Mouse (Mus musculus) bone marrow macrophage, adult 2 months (primary cell): ENCODE data around the gene Tnni3k. TPM values are rescaled to one million over a fixed set of nuclear protein-coding genes. Genes with fewer than 3 reads are reported as not detected.
A peak's percentile ranks its signal among the peaks of the same experiment; 100 is the strongest.

Experiments
- H3K27ac ChIP-seq: 2 replicates; pipeline ENCODE4 v1.5.1; 2012; ENCODE audit warnings: low read depth, low read length; ENCODE audit not compliant: insufficient read depth
- H3K4me1 ChIP-seq: 2 replicates; pipeline ENCODE4 v1.6.1; 2012; ENCODE audit warnings: low read length; ENCODE audit not compliant: control insufficient read depth, insufficient read depth
- H3K4me3 ChIP-seq: 2 replicates; pipeline ENCODE4 v1.5.1; 2012; ENCODE audit warnings: mild to moderate bottlenecking, low read length, moderate library complexity; ENCODE audit not compliant: insufficient read depth
- CTCF ChIP-seq: IDR thresholded peaks from 2 replicates; pipeline ENCODE4 v1.5.1; 2012; ENCODE audit warnings: low read depth, mild to moderate bottlenecking, low read length, moderate library complexity
- POLR2A ChIP-seq: IDR thresholded peaks from 2 replicates; pipeline ENCODE4 v1.6.1; 2012; ENCODE audit warnings: mild to moderate bottlenecking, low read depth, low read length, borderline replicate concordance
- polyA plus RNA-seq: library from polyadenylated mRNA; stranded (reverse); fragments of >200 nt; gene quantifications from 2 replicates; pipeline ENCODE4 v1.2.4, GENCODE M21; 2012; ENCODE audit not compliant: missing spikeins, insufficient read depth, insufficient read length

The Tnni3k gene
- not detected in 2 replicates for polyA plus RNA-seq

DNA sequence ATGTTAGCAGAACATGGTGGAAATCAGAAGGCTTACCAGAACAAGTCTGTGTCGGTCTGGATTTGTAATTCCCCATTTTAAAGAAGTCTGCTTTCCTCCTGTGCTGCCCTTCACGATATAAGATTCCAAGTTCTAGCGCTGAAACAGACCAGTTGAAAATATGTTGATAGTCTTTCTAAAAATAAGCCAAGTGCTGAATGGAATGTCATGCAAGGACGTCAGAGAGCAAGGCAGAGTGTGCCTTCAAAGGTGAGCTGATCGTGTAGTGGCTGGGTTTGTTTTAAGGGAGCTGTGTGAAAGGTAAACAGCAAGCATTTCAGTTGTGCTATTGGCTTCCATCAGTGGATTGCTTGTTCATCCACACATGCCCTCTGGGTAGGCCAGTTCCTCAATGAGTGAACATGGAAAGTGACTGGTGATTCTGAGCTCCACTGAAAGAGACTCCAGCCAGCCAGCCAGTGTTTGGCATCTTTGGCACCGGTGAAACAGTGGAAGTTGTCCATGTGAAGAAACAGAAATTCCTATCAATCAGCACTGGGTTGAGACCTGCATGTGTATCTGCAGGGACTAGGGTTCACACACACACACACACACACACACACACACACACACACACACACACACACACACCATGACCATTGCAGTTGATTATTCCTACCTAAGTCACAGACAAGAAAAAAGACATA is at the start of gene Tnni3k:
Gene Tnni3k, minus strand, starts transcription at position 177 of the 686 bp plus-strand sequence.
- TF ChIP-seq CTCF (no peak), POLR2A (no peak)
- H3K4me1 ChIP-seq: peaks cover 43% of the 10 kb centered on the region
- no peak within 1 kb of the TSS for H3K4me3 ChIP-seq
- peak within 1 kb of the TSS; percentile 91 for H3K27ac ChIP-seq

DNA sequence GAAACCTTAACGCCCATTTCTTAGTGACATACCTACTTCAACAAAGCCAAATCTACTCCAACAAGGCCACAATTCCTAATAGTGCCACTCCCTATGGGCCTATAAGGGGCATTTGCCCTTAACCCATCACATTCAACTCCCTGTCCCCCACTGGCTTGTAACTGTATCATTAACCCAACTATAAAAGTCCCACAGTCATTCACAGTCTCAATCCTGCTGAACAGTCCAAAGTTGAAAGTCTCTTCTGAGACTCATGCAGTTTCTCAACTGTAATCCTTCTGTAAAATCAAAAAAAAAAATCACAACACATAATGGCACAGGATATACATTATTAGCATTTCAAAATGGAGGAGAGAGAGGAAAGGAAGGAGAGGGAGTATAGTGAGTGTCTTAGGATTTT is 44.1 kb upstream of the Tnni3k start:
- H3K4me1 ChIP-seq: no peaks in the 10 kb centered on the region
- no peak for TF ChIP-seq POLR2A
- no peak for TF ChIP-seq CTCF
- H3K27ac ChIP-seq: no peak overlapping the region
- no peak overlapping the region for H3K4me3 ChIP-seq

DNA sequence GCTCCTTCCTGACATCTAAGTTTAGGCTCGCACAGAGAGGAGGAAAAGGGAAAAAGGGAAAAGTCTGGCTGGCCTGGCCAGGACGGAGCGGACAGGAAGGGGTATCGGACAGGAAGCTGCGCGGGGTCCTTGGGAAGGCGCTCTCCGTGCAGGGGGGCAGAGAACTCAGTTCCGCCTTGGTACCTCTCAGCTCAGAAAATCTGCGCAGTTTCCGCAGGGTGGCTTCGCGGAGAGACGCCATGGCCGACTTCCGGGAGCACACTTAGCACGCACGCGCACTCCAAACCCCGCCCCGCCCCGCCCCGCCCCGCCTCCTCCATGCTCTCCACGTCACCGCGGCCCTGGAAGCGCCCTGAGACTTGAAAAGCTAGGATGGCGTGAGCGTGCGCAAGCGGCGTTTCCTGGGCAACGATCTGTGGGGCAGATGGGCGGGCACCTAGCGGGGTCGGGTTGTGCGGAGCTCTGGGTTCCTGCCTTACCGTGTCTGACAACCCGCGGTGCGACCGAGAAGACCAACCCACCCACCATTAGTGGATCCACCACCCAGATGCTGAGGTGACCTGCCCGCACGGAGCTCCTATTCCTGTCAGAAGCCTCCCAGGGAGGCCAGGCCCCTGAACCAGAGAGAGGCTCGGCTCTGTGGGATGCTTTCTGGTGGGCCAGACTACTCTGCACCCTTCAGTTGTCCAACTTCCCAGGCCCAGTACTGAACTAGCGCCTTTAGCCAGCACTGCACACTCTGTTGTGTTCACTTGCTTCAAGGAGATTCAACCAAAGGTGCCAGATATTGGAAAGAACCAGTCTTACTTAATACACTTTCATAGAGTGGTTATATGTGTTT is 38.1 kb upstream of the Tnni3k start, which contains the start of the genes Fpgt and Lrriq3:
Gene Fpgt, minus strand, starts transcription at position 288 of the 841 bp plus-strand sequence.
Gene Lrriq3, plus strand, starts transcription at position 319 of the 841 bp plus-strand sequence.
- peak within 1 kb of the TSS; percentile 90 for H3K27ac ChIP-seq
- H3K4me3 ChIP-seq: peak within 1 kb of the TSS; percentile 100
- TF ChIP-seq POLR2A (no peak), CTCF (no peak)
- peaks cover 5% of the 10 kb centered on the region; the same call in 1 of the 2 replicates for H3K4me1 ChIP-seq

DNA sequence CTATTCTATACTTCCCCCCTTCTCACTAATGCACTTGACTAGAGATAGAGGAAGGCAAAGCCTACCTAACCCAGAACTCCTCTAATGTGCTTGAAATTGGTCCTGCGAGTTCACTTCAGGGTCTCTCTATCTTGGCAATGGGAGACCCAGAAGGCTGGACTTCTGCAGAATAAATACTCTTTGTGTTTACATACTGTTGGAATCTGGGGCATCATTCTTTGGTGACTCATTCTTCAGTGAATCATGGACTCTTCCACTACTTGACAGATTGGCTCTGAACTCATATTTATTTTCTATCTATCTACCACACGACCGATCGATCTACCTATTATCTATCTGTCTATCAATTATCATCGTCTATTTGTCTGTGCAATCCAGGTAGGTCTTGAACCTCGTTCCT is 36.9 kb upstream of the Tnni3k start:
- TF ChIP-seq POLR2A: no peak
- TF ChIP-seq CTCF: no peak
- H3K4me1 ChIP-seq: peaks cover 5% of the 10 kb centered on the region; the same call in 1 of the 2 replicates
- no peak overlapping the region for H3K27ac ChIP-seq
- H3K4me3 ChIP-seq: peak overlapping the region; percentile 64

DNA sequence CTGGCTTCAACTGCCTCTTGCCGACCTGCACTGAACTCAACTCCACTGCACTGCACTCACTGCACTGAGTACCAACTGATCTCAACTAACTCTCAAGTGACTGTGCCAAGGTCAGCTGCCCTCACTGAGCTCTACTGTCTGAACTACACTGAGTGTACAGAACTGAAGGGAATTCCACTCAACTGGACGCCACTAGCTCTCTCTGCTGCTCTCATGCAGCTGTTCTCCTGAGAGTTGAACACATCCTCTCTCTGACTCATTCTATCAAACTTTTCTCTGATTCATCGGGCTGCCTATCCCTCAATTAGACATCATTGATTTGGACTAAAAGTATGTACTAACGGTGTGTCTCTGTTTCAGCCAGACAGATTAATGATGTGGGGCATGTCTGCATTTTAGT is 22.7 kb upstream of the Tnni3k start:
- TF ChIP-seq POLR2A (no peak), CTCF (no peak)
- no peak overlapping the region for H3K27ac ChIP-seq
- H3K4me3 ChIP-seq: no peak overlapping the region
- H3K4me1 ChIP-seq: peaks cover 9% of the 10 kb centered on the region

DNA sequence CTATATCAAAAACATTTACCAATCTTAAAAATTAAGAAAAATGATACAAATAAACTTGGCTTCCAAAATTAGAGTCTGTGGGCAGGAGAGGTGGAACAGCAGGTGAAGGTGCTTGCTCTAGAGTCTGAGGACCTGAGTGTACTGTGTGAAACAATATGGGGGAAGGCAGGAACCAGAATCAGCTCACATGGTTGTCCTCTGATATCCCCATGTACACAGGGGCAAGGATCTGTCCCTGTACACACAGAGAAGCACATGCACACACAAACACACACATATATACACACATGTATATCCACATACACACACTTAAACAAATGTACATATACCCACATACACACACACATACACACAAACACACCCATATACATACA is 4.2 kb upstream of the Tnni3k start:
- TF ChIP-seq POLR2A: no peak
- no peak for TF ChIP-seq CTCF
- no peak overlapping the region for H3K27ac ChIP-seq
- H3K4me1 ChIP-seq: peaks cover 48% of the 10 kb centered on the region
- no peak overlapping the region for H3K4me3 ChIP-seq

DNA sequence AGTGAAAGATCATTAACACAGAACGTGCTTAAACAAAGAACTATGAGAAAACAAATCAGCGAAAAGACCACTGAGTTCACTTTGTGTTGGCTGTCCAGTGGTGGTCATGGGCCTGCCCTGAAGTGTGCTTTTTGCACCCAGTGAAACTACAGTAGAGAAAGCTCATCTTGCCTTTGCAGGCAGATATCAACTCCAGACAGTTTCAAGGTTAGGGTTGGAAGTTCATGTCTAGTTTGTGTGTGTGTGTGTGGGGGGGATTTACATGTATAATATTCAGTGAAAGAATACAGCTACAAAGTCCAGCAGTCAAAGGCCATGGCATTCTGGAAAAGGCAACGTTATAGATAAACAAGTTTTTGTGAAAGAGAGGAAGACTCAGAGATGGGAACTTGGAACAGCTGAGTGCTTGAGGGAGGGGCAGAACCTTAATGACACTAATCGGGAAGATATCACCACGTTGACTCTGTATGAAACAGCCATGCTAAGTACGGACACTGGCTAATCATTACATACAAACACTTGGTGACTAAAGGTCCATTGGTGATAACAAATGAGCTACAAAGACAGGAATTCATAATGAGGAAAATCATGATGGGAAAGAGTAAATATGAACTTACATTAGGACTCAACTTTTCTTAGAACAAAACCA is 3.7 kb upstream of the Tnni3k start:
- Histone ChIP-seq H3K4me3 (no peak overlapping the region), H3K4me1 (peaks cover 47% of the 10 kb centered on the region), H3K27ac (no peak overlapping the region)
- no peak for TF ChIP-seq CTCF
- TF ChIP-seq POLR2A: no peak

DNA sequence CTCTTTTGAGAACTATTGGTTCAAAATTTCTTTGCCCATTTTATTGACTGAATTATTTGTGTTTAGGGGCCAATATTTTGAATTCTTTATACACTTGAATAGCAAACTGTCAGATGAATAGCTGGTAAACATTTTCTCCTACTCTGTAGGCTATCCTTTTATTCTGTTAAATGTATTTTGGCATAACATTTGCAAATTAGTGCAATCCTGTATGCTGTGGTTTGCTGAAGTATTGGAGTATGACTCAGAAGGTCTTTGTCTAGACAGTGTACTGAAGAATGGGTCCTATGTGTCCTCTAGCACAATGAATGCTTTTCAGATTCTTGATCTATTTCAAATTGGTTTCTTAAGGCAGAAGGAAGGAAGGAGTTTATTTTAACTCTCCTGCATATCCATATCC is 2.4 kb upstream of the Tnni3k start:
- no peak for TF ChIP-seq CTCF
- TF ChIP-seq POLR2A: no peak
- Histone ChIP-seq H3K27ac (peak overlapping the region; percentile 70), H3K4me1 (peaks cover 45% of the 10 kb centered on the region), H3K4me3 (no peak overlapping the region)

DNA sequence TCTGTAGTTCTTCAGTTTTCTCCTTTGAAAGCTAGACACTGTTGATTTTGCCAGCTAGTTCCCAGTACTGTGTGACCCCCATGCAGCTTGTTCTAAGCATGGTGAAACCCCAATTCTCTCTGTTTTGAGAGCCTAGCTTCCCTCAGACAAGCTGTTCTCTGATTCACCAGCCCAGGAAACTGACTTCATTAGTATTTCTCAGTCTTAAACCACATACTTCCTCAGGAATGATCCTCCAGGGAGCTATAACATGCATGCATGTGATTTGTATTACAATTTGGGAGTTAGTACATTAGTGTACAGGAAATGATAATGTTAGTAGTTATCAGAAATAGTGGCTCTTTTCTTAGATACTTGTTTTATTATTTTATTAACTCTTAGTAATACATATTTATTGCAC is 1.4 kb upstream of the Tnni3k start:
- Histone ChIP-seq H3K27ac (peak overlapping the region; percentile 91), H3K4me1 (peaks cover 43% of the 10 kb centered on the region), H3K4me3 (no peak overlapping the region)
- no peak for TF ChIP-seq POLR2A
- TF ChIP-seq CTCF: no peak
